Mouse (Mus musculus) telencephalon, adult 2 months (tissue): ENCODE data around the gene Ppdpf.

Experiments used
- DNase-seq: peaks from one replicate; pipeline ENCODE4 v3.0.0-alpha.2; 2011; ENCODE audit warnings: low read depth, low spot score

The Ppdpf gene

DNA sequence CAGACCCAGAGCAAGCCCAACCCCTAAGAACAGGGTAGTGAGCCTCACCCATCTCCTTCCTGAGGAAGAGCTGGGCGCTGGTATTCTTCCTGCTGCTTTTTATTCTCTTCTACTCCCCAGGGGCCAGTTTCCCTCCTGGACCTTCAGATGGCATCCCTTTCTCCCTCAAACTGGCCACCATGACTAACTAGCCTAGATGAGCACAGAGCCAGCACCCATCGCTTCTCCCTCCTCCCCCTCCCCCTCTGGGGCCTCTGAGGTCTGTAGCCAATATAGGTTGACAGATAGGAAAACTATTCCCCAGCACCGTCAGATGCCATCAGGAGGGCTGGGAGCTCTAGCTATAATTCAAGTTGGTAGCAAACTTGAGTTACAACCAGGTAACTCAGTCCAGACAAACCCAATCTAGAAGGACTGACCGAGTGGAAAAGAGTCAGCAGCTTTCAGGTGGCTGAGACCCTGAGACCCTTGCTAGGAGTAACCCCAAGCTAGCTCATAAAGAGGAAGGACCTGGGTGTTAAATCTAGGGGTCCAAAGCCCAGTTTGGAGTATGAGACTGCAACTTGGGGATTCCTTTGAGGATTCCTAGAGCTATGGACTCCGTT lies 31.9 kb downstream of the Ppdpf start:
- DNase-seq: no peak

DNA sequence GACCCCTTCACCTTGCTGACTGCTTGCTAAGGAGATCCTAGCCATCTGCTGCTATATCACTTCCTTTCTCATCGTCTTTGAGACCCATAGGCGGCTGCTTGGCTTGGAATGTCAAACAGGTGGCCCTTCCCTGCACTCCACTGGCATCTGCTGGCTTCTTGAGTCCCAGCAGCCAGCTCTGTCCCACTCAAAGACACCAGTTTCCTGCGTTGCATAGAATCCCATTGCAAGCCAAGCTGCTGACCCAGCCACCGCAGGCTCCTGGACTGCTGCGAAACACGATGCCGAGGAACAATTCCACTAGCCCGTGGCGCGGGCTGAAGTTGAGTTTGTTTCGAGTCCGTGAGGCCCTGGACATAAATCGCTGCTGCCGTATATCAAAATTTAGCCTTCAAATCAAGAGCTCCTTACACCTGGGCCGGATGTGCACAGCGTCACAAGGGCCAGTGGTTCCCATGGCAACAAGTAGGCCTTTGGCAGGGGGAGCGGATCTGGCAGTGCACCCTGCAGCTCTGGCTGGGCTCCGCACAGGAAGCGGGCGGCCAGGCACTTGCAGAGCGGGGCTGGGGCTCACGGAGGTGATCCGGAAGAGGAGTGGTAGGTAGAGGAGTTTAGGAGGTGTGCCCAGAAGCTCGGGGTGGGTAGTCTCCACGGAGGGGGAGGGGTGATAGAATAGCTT lies 32.6 kb downstream of the Ppdpf start, which contains the start of gene Fndc11:
Gene Fndc11, plus strand, starts transcription at position 476 of the 679 bp plus-strand sequence.
- DNase-seq: peak; percentile 12

DNA sequence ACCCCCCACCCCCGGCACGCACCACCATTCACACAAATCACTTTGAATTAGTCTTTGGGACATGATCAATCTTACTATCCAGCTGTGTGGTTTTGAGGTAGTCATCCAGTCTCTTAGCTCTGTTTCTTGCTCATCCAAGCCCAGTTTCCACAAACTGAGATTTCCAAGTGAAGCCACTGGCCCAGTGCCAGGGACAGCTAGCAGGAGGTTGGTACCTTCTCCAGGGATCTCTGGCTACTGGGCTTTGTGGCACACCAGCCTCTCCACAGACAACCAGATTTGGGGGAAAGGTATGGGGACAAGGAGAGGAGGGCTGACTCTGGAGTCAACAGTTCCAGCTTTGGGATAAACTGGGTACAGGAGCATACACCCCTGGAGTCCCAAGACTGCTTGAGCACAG lies 33.3 kb downstream of the Ppdpf start:
- no peak for DNase-seq

DNA sequence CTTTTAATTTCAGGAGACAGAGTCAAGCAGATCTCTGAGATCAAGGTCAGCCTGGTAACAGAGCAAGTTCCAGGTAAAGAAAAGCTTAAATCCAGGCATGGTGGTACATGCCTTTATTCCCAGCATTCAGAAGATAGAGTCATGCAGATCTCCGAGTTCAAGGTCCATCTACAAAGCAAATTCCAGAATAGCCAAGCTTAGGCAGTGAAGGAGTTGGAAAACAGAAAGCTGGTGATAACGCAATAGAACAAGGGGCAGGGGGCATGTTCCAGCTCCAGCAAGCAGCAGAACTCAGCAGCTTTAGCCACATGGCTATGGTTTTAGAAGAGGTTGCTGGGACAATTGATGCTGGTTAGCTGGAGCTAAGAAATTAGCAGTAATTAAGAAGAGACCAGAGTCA lies 37.9 kb downstream of the Ppdpf start:
- DNase-seq: no peak

DNA sequence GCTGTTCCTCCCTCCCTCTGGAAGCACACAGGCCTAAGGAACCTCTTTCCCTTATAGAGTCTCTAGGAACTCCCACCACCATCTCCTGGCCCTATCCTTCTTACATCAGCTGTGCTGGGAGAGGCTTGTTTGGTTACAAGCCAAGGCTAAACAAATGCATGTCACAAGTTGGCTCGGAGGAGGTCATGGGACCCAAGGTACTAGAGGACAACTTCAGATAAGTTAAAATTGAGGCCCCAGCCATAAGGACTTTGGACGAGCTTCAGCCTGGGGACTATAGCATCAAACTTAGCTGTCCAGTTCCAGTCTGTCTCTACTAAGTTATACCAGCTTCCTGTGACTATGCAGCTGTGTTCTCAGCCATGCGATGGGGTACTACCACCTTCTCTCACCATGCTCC lies 40.1 kb downstream of the Ppdpf start:
- no peak for DNase-seq

DNA sequence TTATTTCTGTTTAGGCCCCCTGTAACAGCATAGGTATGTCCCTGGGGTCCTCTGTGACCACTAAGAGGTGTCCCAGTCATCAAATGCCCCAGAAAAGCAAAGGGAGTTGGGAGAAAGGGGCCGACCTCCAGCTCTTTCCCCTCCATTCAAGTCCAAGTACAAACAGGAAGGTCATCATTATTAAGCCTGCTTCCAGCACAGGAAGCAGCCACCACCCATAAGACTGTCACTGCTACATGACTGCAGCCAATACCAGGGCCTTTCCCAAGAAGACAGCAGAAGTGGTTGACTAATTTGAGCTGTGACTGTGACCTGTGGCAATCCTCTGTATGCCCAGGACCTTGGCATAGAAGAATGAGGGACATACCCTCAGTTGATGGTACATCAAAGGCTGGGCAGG lies 41.3 kb downstream of the Ppdpf start:
- no peak for DNase-seq

DNA sequence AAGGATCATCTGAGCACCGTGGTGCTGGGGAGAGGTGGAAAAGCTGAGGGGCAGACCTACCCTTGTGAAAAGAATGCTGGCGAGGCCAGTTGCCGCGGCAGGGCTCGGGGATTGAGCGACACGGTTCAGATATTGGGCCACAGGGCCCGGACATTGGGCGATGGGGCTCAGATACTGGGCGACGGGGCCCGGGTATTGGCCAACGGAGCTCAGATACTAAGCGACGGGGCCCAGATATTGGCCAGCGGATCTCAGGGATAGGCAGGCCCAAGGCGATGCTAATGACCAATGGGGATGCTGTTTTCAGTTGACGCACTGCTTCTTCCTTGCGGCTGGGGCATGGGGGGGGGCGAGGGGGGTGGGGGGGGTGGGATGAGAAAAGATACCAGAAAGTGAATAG lies 44.1 kb downstream of the Ppdpf start:
- DNase-seq: no peak

DNA sequence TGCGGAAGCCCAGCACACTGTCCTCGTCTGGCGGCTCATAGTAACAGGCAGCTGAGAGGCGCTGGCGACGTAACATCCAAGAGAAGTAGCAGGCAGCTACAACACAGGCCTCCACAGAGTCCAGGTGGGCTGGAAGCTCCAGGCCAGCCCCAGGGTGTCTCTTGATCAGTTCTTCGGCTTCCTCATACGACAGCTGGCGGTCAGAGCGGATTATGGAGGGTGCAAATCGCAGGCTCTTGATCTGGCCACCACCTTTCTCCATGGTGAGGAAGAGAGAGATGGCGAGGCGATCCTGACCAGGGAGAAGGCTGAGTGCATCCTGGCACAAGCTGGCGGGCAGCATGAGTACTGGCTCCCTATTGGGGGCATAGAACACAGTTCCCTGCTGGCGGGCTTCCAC lies 46.4 kb downstream of the Ppdpf start:
- no peak for DNase-seq

DNA sequence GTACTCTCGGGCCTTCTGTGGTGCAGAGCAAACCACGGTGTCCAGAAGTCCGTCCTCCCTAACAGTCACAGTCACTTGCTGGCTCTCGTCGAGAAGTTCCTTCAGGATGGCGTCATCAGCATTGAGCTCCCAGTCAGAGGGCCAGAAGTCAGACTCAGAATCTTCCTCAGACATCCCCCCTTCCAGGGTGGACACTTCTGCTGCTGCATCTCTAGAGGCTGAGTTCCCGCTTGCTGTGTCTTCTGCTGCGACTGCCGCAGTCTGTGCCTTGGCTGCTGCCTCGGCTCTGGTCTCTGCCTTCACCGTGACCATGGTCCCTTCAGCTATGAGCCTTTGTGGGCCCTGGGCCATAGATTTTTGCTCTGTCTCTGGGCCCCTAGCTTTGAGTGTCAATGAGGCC lies 47.6 kb downstream of the Ppdpf start:
- no peak for DNase-seq

DNA sequence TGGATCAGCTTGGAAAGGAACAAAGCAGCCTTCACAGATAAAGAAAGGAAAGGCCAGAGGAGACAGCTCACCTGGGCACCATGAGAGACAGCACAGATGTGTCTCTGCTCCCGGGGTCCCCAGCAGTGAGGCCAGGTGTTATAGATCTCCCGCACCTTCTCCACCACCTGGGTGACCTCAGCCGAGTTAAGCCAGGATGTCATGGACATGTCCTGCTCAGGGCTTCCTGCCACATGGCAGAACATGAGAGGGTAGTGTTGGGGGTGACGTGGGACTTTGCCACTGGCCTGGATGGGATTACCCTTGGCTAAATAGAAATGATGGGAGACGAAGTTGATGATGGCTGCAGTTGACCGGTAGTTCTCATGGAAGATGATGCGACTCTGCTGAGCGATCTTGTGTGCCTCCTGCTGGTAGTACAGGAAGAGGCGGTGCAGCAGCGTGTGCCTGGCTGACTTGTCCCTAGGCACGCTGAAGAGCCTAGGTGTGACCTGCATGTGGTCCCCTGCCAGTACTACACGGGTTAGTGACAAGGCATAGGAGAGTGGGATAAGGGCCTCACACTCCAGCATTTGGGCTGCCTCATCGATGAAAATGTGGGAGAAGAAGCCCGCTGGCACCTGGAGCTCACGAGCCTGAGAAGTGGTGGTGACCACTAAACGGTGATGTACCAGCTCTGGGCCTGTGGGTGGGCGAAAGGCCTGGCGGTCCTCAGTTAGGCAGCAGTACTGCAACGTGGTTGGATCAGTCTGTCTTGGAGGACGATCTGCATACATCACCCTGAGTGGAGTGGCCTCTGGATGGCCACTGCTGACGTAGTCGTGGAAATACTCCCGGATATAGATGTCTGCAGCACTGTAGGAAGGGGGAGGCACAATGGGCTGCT lies 48.9 kb downstream of the Ppdpf start:
- no peak for DNase-seq

DNA sequence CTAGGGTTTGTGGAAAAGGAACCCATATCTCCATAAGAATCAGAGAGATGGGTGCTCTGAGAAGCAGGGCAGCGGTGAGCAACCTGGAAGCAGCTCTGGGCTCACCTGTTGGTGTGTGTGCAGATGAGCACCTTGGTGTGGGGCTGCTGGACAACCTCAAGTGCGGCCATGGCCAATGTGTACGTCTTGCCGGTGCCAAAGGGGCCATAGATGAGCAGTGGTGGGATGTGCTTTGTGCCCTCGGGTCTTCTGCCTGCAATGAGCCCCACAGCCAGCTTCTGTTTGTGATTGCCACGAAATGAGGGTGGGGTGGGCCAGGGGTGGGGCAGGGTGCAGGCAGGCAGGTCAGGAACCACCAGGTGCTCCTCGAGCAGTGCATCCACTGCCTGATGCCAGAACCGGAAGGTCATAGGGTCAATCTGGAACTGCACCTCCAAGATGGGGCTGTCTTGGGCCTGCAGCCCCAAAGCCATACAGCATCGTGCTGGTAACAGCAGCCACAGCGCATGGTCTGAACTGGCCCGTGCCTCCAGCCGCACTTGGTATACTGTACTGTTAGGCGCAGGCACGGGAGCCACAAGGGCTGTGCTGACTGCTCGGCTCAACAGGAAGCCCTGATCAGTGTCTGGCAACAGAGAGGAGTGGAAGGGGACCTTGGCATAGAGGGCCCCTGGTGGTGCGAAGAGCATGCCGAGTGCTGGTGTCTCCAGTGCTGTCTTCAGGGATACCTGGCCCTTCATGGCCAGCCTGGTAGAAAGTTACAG lies 50.4 kb downstream of the Ppdpf start:
- no peak for DNase-seq

DNA sequence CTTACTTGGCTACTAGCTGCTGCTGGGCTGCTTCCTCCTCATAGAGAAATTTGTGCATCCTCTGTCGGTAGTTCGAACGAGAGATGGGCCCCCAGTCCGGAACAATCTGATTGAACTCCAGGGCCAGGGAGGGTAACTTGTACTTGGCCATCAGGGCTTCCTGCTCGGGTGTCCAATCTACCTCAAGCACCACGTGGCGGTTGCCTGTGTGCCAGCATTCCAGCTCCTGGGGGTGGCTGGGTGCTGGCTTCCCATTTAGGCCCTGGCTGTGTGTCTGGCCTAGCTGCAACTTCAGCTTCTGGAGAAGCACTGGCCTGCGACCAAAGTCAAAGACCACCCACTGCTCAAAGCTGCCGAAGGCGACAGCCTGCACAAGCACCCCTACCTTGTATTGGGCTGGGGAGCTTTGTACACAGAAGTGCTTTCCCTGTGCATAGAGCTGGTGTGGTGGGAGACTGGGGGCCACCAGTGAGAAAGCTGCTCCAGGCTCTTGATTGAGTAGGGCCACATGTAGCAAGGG lies 51.1 kb downstream of the Ppdpf start:
- DNase-seq: no peak
